In the genomic region with DNA sequence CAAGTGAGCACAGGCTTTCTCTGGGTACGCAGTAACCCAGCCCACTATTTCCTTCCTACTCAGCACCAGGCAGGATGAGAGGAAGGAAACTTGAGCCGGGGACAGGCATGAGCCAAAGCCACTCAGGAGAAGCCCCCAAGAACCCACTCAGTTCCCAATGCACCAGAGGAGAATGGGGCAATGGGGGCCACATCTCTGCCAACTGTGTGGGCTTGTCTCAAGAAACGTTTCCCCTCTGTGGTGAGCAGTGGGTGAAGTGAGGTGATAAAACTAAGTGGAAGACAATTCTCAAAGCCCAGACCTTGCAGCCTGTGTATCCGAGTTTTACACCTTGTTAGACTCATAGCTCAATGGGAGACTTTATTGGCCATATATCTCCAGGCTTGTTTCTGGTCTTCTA, we compare ENCODE assay signal across 38 mouse cellular contexts. TPM values are rescaled to one million over a fixed set of nuclear protein-coding genes. Genes with fewer than 3 reads are reported as not detected.
"Had no signal": no experiment of that assay in that cellular context is flagged by ENCODE, and none has a peak within 500 bp of the region (broad histone marks: within the 10 kb centered on the region; RNA-seq: fewer than 3 reads in every experiment).

A gene (plus strand): TSS at position 301 of the 400 bp plus-strand sequence.

- H3K4me1 ChIP-seq: heart, embryonic 13.5 days had no signal

- DNase-seq: gastrocnemius, adult 2 months; gastrocnemius, postnatal 10 days; gastrocnemius, postnatal 25 days; heart, adult 18-20 months; heart, postnatal 14 days; heart, postnatal 36 days; kidney, adult 18-20 months; kidney, adult 8-10 months; kidney, postnatal 10 days; kidney, postnatal 25 days; kidney, postnatal 4 days; liver; liver, embryonic 13.5 days had no signal

- H3K27ac ChIP-seq: gastrocnemius, adult 2 months; heart, embryonic 13.5 days; heart, embryonic 15.5 days; hindbrain, embryonic 13.5 days; hindbrain, embryonic 15.5 days; hindbrain, postnatal 0 days; layer of hippocampus, adult 2 months; left cerebral cortex, adult 2 months; limb, embryonic 10.5 days; limb, embryonic 12.5 days; liver, embryonic 13.5 days had no signal

- ATAC-seq: hindbrain, postnatal 0 days; intestine, embryonic 16.5 days had no signal

- H3K4me2 ChIP-seq: heart, embryonic 11.5 days; heart, embryonic 13.5 days; heart, embryonic 15.5 days; hindbrain, embryonic 13.5 days; hindbrain, embryonic 15.5 days; limb, embryonic 12.5 days; liver, embryonic 11.5 days; liver, embryonic 13.5 days had no signal

- H3K27me3 ChIP-seq: heart, embryonic 15.5 days; hindbrain, embryonic 15.5 days; liver, embryonic 13.5 days had no signal

- H3K4me3 ChIP-seq: gastrocnemius, adult 2 months; heart, embryonic 13.5 days; heart, embryonic 15.5 days; hindbrain, embryonic 13.5 days; hindbrain, embryonic 15.5 days; layer of hippocampus, adult 2 months; left cerebral cortex, adult 2 months; limb, embryonic 10.5 days; limb, embryonic 12.5 days; liver, embryonic 13.5 days had no signal

- H3K9me3 ChIP-seq: heart, embryonic 13.5 days; heart, embryonic 15.5 days; hindbrain, embryonic 13.5 days; hindbrain, embryonic 15.5 days; limb, embryonic 10.5 days; limb, embryonic 12.5 days; liver, embryonic 13.5 days had no signal

- H3K9ac ChIP-seq: heart, embryonic 13.5 days; heart, embryonic 15.5 days; hindbrain, embryonic 13.5 days; hindbrain, embryonic 15.5 days; limb, embryonic 12.5 days; liver, embryonic 13.5 days had no signal

- H3K36me3 ChIP-seq: heart, embryonic 13.5 days; heart, embryonic 15.5 days; hindbrain, embryonic 13.5 days; hindbrain, embryonic 15.5 days; limb, embryonic 10.5 days; limb, embryonic 12.5 days; liver, embryonic 13.5 days had no signal

RNA-seq across cellular contexts. Expression of the gene that starts here (rescaled TPM):
- total RNA-seq: gastrocnemius, adult 2 months; gastrocnemius, postnatal 10 days; gastrocnemius, postnatal 25 days; gastrocnemius, postnatal 4 days; heart, adult 18-20 months; heart, adult 8-10 months; heart, postnatal 14 days; heart, postnatal 36 days; hematopoietic stem cell, adult 5-6 weeks; hindbrain, postnatal 0 days; layer of hippocampus, adult 2 months; layer of hippocampus, postnatal 10 days; layer of hippocampus, postnatal 25 days; left cerebral cortex, adult 2 months; left cerebral cortex, postnatal 14 days; left cerebral cortex, postnatal 36 days had no signal
- polyA plus RNA-seq: heart, embryonic 11.5 days; heart, embryonic 13.5 days; heart, embryonic 15.5 days; heart, postnatal 0 days; hindbrain, embryonic 11.5 days; hindbrain, embryonic 13.5 days; hindbrain, embryonic 15.5 days; hindbrain, postnatal 0 days; intestine, embryonic 14.5 days; intestine, embryonic 16.5 days; kidney, embryonic 14.5 days; kidney, embryonic 16.5 days; limb, embryonic 10.5 days; limb, embryonic 12.5 days; limb, embryonic 14.5 days; liver, embryonic 11.5 days; liver, embryonic 13.5 days had no signal
